Mouse (Mus musculus): ENCODE data around the gene Cacna2d2. TPM values are rescaled to one million over a fixed set of nuclear protein-coding genes. Genes with fewer than 3 reads are reported as not detected.

Gene Cacna2d2
- total RNA-seq (2023), result 1.4 to 1.8 TPM (median 1.6 TPM) in 4 replicates

DNA sequence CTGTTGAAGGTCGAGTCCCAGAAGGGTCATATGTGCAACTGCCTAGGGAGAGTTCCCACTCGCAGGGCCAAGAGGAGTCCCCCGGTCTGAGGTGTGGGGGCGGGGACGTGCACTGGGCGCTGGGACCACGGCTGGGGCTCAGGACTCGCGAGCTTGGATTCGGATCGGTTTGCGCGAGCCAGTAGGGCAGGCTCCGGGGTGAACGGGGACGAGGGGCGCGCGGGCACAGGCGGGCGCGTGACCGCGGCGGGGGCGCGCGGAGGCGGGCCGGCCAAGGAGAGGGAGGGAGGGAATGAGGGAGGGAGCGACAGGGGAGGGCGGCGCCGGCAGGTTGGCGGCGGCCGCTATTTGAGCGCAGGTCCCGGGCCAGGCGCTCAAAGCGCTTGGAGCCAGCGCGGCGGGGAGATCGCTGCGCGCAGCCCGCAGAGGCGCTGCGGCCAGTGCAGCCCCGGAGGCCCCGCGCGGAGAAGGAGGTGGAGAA lies at the start of gene Cacna2d2:
Gene Cacna2d2, plus strand, starts transcription at position 122 of the 481 bp plus-strand sequence.

DNA sequence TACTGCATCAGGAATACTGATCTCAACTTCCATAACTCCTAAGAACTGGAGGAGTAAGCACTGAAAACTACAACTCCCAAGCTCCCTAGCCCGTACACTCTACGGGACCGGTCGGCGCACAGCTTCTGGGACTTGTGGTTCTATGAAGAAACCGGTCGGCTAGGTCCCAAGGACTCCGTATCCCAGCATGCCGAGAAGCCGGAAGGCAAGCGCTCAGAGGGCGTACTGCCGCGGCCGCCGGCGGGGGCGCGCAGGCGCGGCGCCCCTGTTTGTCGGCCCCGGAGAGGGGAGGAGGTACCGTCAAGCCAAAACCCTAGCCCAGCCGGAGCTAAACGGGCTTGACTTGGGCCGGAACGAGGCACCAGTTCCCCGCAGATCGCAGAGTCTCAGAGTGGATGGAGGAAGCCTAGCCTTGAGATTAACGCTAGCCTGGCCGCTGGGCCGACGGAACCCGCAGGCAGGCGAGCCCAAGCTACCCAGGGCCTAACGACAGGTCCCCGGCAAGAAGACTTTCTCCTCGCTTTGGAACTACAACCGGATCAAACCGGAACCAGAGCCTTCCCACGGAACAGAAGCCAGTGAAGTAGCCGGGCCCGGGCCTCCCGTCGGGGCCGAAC lies 134.5 kb downstream of the Cacna2d2 start, which contains the start of gene Tmem115:
Gene Tmem115, plus strand, starts transcription at position 155 of the 617 bp plus-strand sequence.

GRCm38 (mm10) chr9:107541474-107542351 lies 142.3 kb downstream of the Cacna2d2 start, which contains the start of the genes Cyb561d2 and Nprl2:
Cyb561d2 (minus strand) TSS chr9:107542193.
Nprl2 (plus strand) TSS chr9:107542226.

GRCm38 (mm10) chr9:107547026-107547425 lies 147.6 kb downstream of the Cacna2d2 start, which contains the start of gene Zmynd10:
Zmynd10 (plus strand) TSS chr9:107547298.

GRCm38 (mm10) chr9:107551117-107551889 lies 151.9 kb downstream of the Cacna2d2 start, which contains the start of gene Rassf1:
Rassf1 (plus strand) TSS chr9:107551555.

DNA sequence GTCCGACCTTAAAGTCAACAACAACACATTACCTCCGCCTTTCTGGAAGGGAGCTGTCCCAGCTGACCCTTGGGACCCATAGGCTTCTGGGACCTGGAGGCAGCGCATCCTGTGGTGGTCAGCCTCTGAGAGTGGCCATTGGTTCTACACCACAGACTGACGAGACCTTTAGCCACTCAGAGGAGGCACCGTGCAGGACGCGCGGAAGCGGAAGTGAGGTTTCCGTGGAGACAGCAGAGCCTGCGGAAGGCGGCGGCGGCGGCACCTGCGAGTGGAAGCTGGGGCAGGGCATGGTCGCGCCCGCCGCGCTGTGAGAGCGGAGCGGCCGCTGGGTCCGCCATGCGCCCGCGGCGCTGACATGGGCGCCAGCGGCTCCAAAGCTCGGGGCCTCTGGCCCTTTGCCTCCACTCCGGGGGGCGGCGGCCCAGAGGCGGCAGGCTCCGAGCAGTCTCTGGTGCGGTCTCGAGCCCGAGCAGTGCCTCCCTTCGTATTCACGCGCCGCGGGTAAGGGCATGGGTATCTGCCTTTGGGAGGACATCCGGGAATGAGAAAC lies 163.7 kb downstream of the Cacna2d2 start, which contains the start of gene Tusc2:
Gene Tusc2, plus strand, starts transcription at position 227 of the 553 bp plus-strand sequence.

GRCm38 (mm10) chr9:107567702-107568319 lies 168.4 kb downstream of the Cacna2d2 start, which contains the start of gene Hyal2:
Hyal2 (plus strand) TSS chr9:107567945.

DNA sequence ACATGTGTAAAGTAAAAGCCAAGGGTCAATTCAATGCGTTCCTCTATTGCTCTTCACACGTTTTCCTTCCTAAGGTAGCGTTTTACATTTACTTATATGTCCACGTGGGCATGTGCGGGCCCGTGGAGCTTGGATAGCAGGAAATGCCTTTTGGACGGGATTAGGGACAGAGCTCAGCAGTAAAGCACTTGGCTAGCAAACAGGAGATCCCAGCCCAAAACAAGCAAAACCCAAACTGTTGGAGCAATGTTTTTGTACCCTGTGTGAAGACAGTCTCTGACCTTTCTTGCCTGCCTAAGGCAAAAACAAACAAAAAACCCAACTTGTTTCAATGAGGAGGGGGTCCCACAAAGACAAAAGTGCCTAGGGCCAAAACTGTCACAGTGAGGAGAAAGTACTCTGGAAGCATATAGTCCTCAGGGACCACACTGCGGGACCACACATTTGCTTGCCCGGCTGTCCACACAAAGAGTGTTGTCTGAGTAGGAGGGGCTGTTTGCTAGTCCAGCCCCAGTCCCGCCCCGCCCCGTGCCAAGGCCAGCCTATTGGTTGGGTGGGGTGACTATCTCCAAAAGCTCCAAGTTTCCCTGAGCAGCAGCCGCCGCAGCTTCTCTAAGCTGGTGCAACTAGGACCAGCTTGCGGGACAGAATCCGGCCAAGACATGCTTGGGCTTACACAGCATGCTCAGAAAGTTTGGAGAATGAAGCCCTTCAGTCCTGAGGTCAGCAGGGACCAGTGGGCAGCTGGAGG lies 177.1 kb downstream of the Cacna2d2 start, which contains the start of gene Hyal1:
Gene Hyal1, plus strand, starts transcription at position 571 of the 751 bp plus-strand sequence.

DNA sequence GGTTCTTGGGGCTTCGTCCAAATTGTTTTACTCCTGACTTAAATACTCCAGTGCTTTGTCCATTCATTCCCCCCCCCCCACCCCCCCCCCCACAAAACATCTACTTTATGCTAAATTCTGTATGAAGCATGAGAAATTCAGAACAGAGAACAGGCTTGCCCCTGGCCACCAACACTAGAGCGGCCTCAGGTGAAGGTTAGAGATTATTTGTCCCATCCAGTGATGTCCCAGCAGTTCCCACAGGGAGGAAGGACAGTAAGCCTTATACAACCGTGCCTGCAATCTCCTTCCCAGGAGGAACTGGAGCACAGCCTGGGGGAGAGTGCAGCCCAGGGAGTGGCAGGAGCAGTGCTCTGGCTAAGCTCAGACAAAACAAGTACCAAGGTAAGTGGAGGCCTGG lies 179.2 kb downstream of the Cacna2d2 start, which contains the start of gene Naa80:
Gene Naa80, plus strand, starts transcription at position 301 of the 400 bp plus-strand sequence.

Other genes with a start within 250 kb of the Cacna2d2 start
- gene Dock3, start 167.7 kb upstream of the Cacna2d2 start, total RNA-seq (2023), result not detected in 4 replicates
- gene Mapkapk3, start 109.7 kb upstream of the Cacna2d2 start, total RNA-seq (2023), result 25.5 to 31.7 TPM (median 26.3 TPM) in 4 replicates
- gene Cish, start 103.6 kb upstream of the Cacna2d2 start, total RNA-seq (2023), result 0.66 to 2.1 TPM (median 0.95 TPM) in 4 replicates
- gene Hemk1, start 61.3 kb upstream of the Cacna2d2 start, total RNA-seq (2023), result 10.8 to 17.7 TPM (median 14.9 TPM) in 4 replicates
- gene 6430571L13Rik, start 59.0 kb upstream of the Cacna2d2 start, total RNA-seq (2023), result 0.29 to 1.5 TPM (median 0.60 TPM) in 4 replicates
- 19.8 to 26.6 TPM (median 22.1 TPM) in 4 replicates for gene Tmem115, start 134.3 kb downstream of the Cacna2d2 start, total RNA-seq (2023)
- gene Cyb561d2, start 142.6 kb downstream of the Cacna2d2 start, total RNA-seq (2023), result 10.3 to 16.0 TPM (median 14.3 TPM) in 4 replicates
- gene Nprl2, start 142.6 kb downstream of the Cacna2d2 start, total RNA-seq (2023), result 19.0 to 32.3 TPM (median 21.9 TPM) in 4 replicates
- gene Zmynd10, start 147.7 kb downstream of the Cacna2d2 start, total RNA-seq (2023), result 0.43 TPM in 1 of 4 replicates, not detected in the others
- gene Rassf1, start 151.9 kb downstream of the Cacna2d2 start, total RNA-seq (2023), result 61.6 to 76.5 TPM (median 70.1 TPM) in 4 replicates
- 17.9 to 29.2 TPM (median 20.7 TPM) in 4 replicates for gene Tusc2, start 163.6 kb downstream of the Cacna2d2 start, total RNA-seq (2023)
- gene Hyal2, start 168.3 kb downstream of the Cacna2d2 start, total RNA-seq (2023), result 2.1 to 7.1 TPM (median 4.7 TPM) in 4 replicates
- 3.0 to 4.0 TPM (median 3.7 TPM) in 4 replicates for gene Hyal1, start 177.3 kb downstream of the Cacna2d2 start, total RNA-seq (2023)
- gene Naa80, start 179.3 kb downstream of the Cacna2d2 start, total RNA-seq (2023), result 9.0 to 13.7 TPM (median 10.8 TPM) in 4 replicates
- gene Hyal3, start 181.2 kb downstream of the Cacna2d2 start, total RNA-seq (2023), result 1.6 to 2.9 TPM (median 2.3 TPM) in 4 replicates
- 20.1 to 26.5 TPM (median 22.5 TPM) in 4 replicates for gene Ifrd2, start 188.0 kb downstream of the Cacna2d2 start, total RNA-seq (2023)
- 0.27 to 0.94 TPM (median 0.52 TPM) in 4 replicates for gene Sema3b, start 209.6 kb downstream of the Cacna2d2 start, total RNA-seq (2023)
- 568 to 620 TPM (median 596 TPM) in 4 replicates for gene Gnai2, start 235.8 kb downstream of the Cacna2d2 start, total RNA-seq (2023)

Measured in B cell, adult 62 days (primary cell).